Mouse (Mus musculus): Measurements from ENCODE around the gene Cx3cr1.

GRCm38 (mm10) chr9:120091696-120092238 lies 22.1 kb upstream of the Cx3cr1 start, which contains the start of gene Ccr8:
- TF ChIP-seq POLR2A (IDR thresholded peaks at IDR 0.05; ENCODE audit: borderline replicate concordance, extremely low read depth, low read depth, low read length) (no peak), CTCF (IDR thresholded peaks at IDR 0.05; ENCODE audit: insufficient read depth, low read length) (no peak)

Data from lung, adult 2 months (tissue).